Mouse (Mus musculus) thymus, postnatal 36 days (tissue): ENCODE measurements around the gene Sympk.
A peak's percentile ranks its signal among the peaks of the same experiment; 100 is the strongest.
"Not testable (repeated sequence)": the region's sequence is repeated elsewhere in the genome, so short reads cannot be mapped to it uniquely, and the experiment has no call there.

Source experiments
- DNase-seq, 2 experiments: peaks; one replicate each; pipeline ENCODE4 v3.0.0; 2022; ENCODE audit warnings: mixed read lengths in 2 of 2

Sympk gene

DNA sequence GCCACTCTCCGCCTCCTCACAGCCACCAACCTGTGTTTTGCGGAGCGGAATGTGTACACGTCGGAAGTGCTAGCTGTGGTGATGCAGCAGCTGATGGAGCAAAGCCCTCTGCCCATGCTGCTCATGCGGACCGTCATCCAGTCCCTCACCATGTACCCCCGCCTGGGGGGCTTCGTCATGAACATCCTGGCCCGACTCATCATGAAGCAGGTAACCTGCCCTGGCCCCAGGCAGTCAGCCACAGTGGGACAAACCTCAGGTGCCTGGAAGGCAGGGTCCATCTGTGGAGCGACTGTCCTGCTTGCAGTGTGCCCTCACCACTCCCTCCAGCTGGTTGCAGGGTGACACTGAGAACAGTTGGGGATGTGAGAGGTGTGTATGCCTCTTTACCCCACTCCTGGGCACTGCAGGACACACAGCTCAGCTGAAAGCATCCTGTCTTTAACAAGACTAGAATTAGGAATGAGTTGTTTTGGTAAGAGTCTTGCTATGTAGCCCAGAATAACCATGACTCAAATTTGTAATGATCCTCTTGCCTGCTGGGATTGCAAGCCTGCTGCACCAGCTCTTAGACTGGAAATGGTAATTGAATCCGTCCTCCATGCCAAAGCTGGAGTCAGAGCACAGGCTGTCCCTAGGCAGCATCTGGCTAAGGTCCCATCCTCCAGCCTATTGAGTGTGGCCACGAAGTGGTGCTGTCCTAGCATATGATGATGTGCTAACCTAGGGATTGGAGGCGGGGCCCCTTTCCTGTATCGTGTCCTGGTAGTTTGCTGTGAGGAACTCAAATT lies 28.4 kb downstream of the Sympk start:
- no peak for DNase-seq

DNA sequence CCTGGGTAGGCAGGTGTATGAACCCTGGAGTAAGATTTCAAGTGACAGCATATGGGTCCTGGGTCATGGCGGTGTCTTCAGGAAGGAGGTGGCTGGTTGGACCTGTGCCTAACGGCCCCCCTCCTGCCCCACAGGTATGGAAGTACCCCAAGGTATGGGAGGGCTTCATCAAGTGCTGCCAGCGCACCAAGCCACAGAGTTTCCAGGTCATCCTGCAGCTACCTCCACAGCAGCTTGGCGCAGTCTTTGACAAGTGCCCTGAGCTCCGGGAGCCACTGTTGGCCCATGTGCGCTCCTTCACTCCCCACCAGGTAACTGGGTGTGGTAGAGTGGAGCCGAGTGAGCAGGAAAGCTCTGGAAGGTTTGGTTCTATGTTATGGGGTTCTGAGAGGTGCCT lies 29.0 kb downstream of the Sympk start:
- no peak for DNase-seq

DNA sequence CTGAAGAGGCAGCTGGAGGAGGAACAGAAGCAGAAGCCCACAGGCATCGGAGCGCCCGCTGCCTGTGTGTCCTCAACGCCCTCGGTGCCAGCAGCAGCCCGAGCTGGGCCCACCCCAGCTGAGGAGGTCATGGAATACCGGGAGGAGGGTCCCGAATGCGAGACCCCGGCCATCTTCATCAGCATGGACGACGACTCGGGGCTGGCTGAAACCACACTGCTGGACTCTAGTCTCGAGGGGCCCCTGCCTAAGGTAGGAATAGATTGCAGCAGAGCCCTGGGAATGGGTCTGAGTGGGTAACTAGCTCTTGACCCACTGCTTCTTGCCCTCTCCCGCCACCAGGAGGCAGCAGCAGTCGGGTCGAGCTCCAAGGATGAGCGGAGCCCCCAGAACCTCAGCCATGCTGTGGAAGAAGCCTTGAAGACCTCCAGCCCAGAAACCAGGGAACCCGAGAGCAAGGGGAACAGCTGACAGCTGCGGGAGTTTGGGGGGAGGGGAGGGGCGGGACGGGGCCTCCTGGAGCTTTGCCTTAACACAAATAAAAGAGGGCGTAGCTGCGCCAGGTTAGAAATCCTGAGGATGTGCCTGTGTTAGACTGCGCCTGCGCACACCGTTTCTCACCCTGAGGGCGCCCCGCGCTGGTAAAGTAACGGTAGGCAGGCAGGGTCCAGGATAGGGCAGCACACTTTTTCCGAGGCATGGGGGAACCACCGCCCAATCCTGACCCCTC lies 30.0 kb downstream of the Sympk start, which contains the start of gene Rsph6a:
Gene Rsph6a (plus strand): TSS at position 644 of the 730 bp plus-strand sequence.
- DNase-seq: peak in 1 of 2 experiments; percentile 34

DNA sequence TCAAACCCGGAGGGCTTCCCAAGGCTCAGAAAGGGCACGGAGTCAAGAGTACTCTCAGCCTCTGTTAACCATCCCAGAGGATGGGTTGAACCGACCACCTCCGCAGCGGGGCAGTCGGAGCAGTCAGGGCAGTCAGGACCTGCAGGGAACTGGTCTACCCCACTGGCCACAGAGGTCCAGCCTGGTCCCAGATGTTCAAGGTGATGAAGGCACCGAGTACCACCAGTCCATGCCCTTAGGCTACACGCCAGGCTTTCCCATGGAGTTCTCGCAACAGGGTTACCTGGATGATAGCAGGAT lies 30.6 kb downstream of the Sympk start:
- DNase-seq: no peak

DNA sequence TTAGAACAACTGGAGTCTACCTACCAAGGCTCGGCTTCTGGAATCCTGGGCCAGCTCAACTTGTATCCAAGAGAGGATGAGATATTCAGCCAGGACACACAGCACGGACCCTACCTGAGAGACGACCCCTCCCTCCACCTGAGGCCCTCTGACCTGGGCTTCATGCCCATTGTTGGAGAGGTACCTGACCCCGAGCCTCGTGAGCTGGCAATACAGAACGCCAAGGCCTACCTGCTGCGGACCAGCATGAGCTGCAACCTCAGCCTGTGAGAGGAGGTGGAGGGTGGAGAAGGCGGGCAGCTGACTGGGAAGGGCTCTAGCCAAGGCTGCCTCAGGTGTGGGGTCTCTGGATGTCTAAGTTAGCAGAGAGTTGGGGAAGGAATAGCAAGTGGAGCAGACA lies 30.9 kb downstream of the Sympk start:
- no peak for DNase-seq

DNA sequence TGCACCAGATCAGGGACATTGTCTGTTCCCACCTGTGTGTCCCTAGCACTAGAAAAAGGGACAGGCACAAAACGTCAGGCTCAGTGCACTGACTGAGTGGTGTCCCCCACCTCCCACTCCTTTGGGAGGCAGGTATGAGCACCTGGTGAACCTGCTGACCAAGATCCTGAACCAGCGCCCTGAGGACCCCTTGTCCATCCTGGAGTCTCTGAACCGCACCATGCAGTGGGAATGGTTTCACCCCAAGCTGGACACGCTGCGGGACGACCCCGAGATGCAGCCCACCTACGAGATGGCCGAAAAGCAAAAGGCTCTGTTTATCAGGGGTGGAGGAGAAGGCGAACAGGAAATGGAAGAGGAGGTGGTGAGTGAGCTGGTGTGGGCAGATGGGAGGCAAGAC lies 33.2 kb downstream of the Sympk start:
- DNase-seq: no peak

DNA sequence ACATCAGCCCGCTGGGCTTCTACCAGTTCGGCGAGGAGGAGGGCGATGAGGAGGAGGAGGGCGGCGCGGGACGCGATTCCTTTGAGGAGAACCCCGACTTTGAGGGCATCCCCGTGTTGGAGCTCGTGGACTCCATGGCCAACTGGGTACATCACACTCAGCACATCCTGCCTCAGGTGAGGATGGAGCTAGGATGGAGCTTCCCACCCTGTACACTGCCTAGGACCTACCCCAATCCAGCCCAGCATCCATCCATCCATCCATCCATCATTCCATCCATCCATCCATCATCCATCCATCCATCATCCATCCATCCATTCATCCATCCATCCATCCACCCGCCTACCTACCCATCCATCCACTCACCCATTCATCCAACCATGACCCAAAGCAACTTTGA lies 41.7 kb downstream of the Sympk start:
- no peak for DNase-seq

DNA sequence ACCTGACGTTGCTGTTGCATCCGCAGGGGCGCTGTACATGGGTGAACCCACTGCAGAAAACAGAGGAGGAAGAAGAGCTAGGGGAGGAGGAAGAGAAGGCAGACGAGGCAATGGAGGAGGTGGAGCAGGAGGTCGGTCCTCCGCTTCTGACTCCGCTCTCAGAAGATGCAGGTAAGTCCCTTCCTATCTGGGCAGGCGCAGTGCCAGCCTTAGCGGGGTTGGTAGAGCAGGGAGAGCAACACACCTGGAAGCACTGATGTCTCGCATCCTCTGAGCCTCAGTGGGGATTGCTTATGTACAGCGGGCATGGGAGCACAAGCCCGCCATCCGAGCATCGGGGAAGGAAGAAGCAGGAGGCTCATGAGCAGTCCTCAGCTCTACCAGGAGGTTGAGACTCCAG lies 42.9 kb downstream of the Sympk start:
- DNase-seq: no peak

DNA sequence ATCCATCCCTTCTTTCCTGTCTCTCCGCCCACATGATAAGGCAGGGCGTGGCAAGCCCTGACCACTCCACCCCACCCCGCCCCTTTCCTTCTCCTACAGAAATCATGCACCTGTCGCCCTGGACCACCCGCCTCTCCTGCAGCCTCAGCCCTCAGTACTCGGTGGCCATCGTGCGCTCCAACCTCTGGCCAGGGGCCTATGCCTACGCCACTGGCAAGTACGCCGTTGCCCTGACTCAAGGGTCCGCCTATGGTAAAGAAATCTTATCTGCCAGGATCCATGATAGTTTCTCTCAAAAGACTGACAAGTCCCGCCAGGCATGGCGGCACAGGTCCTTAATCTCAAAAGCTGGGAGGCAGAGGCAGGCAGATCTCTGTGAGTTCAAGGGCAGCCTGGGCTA lies 43.8 kb downstream of the Sympk start:
- no peak for DNase-seq

DNA sequence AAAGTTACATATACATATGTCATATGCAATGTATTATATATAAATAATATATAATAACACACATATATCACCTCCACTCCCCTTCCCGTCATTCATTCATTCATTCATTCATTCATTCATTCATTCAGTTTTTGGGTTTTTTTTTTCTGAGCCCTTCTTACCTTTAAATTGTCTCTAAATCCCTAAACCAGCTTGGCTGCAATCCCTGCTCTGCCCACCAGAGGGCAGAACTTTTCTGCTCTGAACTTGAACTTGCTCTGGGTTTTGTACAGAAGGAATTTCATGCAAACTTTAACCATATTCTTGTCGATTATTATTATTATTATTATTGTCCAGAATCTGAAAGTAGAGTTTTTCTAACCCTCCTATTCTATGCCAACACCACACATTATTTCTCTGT lies 44.5 kb downstream of the Sympk start:
- peak; percentile 61 to 73 for DNase-seq

DNA sequence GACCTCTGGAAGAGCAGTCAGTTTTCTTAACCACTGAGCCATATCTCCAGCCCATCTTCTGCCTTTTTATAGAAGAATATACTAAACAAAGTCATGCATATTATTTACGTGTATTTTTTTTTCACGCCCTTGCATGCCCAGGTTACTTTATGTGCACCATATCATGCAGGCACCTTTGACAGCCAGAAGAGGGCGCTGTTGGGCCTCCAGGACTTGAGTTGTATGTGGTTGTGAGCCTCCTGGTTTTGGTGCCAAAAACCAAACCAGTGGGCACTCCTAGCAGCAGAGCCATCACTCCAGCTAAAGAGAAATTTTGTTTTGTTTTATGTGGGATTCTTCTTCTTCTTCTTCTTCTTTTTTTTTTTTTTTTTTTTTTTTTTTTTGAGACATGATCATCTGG lies 45.3 kb downstream of the Sympk start:
- no peak for DNase-seq

DNA sequence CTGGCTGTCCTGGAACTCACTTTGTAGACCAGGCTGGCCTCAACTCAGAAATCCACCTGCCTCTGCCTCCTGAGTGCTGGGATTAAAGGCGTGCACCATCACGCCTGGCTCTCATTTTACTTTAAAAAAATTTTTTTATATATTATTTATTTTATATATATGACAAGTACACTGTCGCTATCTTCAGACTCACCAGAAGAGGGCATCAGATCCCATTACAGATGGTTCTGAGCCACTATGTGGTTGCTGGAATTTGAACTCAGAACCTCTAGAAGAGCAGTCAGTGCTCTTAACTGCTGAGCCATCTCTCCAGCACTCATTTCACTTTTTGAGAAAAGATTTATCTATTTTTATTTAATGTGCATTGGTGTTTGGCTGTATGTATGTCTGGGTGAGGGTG lies 46.8 kb downstream of the Sympk start:
- not testable (repeated sequence) for DNase-seq

DNA sequence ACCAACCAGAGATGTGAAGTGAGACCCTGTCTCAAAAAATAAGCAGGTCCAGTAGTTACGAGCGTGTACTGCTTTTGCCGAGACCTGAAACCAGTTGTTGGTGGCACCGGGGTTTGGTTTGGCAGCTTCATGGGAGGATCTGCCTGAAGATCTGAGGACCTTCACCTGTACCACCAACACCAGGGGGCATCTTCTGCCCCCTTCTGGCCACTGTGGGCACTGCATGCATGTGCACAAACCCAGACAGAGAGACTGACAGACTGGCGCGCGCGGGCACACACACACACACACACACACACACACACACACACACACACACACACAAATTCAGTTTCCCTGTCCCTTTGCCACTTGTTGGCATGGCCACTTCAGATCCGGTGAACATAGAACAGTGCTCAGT lies 49.3 kb downstream of the Sympk start:
- DNase-seq: peak; percentile 59 to 60

DNA sequence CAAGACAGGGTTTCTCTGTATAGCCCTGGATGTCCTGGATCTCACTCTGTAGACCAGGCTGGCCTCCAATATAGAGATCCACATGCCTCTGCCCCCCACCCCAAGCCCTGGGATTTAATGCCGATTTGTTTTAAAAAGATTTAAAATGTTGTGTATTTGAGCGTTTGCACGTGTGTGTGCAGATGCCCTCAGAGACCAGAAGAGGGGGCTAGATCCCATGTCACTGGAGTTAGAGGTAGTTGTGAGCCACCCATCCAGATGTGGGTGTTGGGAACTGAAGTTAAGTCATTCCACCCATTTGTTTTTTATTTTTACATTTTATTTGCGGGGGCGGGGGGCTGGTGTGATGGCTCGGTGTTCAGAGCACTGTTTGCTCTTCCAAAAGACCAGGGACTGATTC lies 50.3 kb downstream of the Sympk start:
- DNase-seq: no peak

DNA sequence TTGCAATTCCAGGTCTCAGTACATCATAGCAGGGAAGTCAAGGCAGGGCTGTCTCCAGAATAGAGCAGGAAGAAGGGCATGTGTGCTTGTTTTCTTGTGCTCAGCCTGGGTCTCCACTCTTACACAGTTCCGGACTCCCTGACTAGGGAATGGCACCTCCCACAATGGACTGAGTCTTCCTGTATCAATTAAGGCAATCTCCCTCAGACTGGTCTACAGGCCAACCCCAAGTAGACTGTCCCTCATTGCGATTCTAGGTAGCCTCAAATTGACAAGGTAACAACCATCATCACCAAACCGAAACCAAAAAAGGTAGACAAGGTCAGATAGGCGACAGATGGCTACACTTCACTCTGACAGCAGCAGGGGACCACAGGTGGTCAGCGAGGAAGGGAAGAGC lies 51.1 kb downstream of the Sympk start:
- DNase-seq: no peak

DNA sequence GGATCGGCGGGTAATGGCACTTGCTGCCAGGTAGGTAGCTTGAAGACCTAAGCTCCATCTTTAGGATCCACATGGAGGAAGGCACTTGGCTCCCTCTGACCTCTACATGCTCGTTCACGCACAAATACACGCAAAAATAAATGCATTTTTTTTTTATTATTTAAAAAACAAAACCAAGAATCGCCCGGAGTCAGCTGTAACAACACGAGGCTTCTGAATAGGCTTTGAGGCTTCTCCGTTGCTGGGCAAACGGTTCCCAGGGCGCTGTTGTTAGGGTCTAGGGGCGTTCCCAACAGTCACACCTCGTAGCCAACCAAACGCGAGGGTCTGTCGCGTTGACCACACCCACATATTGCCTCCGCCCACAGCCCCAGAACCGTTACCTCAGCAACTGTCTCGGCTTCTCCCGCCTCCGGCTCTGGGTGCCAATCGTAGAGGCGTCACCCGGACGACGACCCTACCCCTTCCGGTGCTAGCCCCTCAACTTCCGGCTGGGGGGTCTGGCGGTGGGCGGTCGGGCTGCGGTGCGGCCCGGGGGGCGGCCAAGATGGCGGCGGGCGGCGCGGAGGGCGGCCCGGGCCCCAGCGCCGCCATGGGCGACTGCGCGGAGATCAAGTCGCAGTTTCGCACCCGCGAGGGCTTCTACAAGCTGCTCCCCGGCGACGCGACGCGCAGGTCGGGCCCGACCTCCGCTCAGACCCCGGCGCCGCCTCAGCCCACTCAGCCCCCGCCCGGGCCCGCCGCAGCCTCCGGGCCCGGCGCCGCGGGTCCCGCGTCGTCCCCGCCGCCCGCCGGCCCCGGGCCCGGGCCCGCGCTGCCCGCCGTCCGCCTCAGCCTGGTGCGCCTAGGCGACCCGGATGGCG lies 51.8 kb downstream of the Sympk start, which contains the start of gene Dmwd:
Gene Dmwd (plus strand): TSS at position 505 of the 863 bp plus-strand sequence.
- peak; percentile 87 to 94 for DNase-seq

DNA sequence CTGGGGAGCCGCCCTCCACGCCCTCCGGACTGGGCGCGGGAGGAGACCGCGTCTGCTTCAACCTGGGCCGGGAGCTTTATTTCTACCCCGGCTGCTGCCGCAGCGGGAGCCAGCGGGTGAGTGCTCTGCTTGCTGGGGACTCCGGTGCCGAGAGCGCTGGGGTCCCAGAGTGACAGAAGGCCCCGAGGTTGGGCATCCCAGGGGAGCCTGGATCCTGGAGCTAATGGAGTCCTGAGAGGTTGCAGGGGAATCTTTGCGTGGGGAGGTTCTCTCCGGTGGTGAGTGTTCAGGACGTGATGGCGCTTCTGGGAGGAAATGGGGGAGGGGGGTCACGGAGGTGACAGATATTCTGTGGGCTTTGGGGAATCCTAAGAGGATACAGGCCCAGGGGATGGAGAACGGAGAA lies 52.4 kb downstream of the Sympk start:
- DNase-seq: no peak

DNA sequence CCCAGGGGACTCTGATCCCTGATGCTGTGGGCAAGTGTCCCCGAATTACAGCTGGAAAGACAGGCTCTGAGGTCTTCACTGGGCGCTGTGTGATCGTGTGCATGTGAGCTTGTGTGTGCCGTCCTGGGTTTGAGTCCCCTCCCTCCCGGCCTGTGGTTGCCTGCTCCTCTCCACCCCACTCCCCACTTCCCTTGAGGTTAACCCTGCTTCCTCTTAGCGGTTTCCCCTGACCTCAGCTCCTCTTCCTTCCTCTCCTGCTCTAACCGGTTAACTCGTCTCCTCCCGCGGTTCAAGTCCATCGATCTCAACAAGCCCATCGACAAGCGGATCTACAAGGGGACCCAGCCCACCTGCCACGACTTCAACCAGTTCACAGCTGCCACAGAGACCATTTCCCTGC lies 53.6 kb downstream of the Sympk start:
- peak; percentile 81 to 84 for DNase-seq

DNA sequence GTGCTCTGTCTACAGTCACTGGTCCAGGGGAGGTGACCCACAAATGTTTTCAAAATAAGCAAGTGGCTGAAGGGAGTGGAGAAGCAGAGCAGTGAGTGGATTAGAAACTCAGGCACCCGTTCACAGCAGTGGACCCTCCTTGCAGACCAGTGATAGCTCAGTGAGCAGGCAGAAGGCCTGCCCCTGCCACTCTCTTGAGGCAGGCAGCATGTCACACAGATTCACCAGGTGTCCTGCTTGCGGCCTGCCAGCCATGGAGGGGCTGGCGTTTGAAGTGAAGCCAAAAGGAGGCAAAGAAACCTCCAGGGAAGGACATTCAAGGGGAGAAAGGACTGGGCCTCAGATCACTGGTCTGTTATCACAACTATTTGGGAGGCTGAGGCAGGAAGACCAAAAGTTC lies 54.6 kb downstream of the Sympk start:
- DNase-seq: no peak

DNA sequence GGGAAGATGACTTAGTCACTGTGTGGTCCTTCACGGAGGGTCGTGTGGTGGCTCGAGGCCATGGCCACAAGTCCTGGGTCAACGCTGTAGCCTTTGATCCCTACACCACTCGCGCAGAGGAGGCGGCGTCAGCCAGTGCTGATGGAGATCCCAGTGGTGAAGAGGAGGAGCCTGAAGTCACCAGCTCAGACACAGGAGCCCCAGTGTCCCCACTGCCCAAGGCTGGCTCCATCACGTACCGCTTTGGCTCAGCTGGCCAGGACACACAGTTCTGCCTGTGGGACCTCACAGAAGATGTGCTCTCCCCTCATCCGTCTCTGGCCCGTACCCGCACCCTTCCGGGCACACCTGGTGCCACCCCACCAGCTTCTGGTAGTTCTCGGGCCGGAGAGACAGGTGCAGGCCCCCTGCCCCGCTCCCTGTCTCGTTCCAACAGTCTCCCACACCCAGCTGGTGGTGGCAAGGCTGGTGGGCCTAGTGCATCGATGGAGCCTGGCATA lies 56.3 kb downstream of the Sympk start:
- DNase-seq: no peak

DNA sequence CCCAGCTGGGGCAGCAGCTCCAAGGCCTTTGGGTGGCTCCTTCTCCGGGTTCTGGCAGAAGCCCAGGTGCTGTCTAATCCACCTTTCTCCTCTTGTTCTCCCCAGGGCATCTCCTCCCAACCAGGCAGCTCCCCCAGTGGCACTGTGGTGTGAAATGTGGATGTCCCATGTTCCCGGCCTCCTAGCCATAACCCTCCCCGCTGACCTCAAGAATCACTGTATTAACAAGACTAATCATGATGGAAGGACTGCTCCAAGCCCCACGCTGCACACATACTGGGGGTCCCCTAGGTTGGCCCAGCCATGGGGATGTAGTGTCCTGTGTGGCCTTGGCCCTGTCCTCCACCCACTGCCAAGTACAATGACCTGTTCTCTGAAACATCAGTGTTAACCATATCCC lies 58.0 kb downstream of the Sympk start:
- no peak for DNase-seq

DNA sequence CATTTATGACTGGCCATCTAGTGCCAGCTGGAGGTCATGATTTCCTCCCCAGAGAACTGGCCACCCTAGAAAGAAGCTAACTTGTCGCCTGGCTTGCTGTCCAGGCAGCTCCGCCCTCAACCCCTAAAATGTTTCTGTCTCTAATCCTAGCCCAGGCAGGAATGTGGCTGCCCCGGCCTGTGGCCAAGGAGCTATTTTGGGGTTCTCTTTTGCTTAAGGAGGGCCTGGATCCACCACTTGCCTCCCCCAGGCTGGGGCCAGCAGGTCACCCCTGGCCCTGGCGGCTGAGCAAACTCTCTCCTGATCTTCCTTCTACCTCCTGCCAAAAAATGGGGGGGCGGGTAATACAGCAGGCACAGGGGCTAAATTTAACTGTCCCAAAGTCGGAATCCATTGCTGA lies 58.9 kb downstream of the Sympk start:
- no peak for DNase-seq

DNA sequence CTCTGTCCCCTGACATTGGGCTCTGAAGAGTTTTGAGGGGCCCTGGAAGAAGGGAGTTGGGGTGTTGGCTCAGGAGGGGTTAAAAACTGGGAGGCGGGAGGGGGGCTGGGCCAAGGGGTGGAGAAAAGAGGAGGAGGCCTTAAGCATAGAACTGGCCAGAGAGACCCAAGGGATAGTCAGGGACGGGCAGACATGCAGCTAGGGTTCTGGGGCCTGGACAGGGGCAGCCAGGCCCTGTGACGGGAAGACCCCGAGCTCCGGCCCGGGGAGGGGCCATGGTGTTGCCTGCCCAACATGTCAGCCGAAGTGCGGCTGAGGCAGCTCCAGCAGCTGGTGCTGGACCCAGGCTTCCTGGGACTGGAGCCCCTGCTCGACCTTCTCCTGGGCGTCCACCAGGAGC lies 59.5 kb downstream of the Sympk start, which contains the start of gene Dmpk:
Gene Dmpk (plus strand): TSS at position 149 of the 400 bp plus-strand sequence.
- no peak for DNase-seq
